Mouse (Mus musculus) kidney, adult 2 months (tissue): Measurements from ENCODE around the gene Cnr2.

Source experiments
- CTCF ChIP-seq: fragments of 200-500 bp; conservative IDR thresholded peaks from 2 replicates; pipeline ENCODE4 v1.5.1; 2011; ENCODE audit warnings: low read depth, mild to moderate bottlenecking, control low read depth, low read length, moderate library complexity, mixed read lengths; ENCODE audit not compliant: insufficient read depth, insufficient read length
- POLR2A ChIP-seq: fragments of 200-500 bp; IDR thresholded peaks from one replicate; pipeline ENCODE4 v1.6.1; 2011; ENCODE audit warnings: low read depth, low read length, control low read depth

- no peak for TF ChIP-seq POLR2A
- TF ChIP-seq CTCF, result no peak
These were observed 29.2 kb downstream of the Cnr2 start for GRCm38 (mm10) chr4:135924418-135924817.
